Mouse (Mus musculus) limb, embryonic 12.5 days (tissue): Measurements from ENCODE around the gene Zfp518b. TPM values are rescaled to one million over a fixed set of nuclear protein-coding genes. Genes with fewer than 3 reads are reported as not detected.
A peak's percentile ranks its signal among the peaks of the same experiment; 100 is the strongest.

Source experiments
- ATAC-seq: fragments of 200-750 bp; cut with Nextera tagmentation; 2 replicates; pipeline ENCODE4 v1.8.0; 2017; ENCODE audit warnings: low read depth, moderate TSS enrichment; ENCODE audit not compliant: insufficient number of reproducible peaks, insufficient read depth, low FRiP score, low TSS enrichment
- H3K27ac ChIP-seq: fragments of 300-500 bp; sonication (generic); 2 replicates; pipeline ENCODE4 v1.5.1; 2016; ENCODE audit warnings: mild to moderate bottlenecking, moderate library complexity
- H3K27me3 ChIP-seq: fragments of 300-500 bp; sonication (generic); 2 replicates; pipeline ENCODE4 v1.6.1; 2016; ENCODE audit warnings: mild to moderate bottlenecking, moderate library complexity
- H3K36me3 ChIP-seq: fragments of 300-500 bp; sonication (generic); 2 replicates; pipeline ENCODE4 v1.6.1; 2016; ENCODE audit warnings: mild to moderate bottlenecking, moderate library complexity
- H3K4me1 ChIP-seq: fragments of 300-500 bp; sonication (generic); replicated peaks from 2 replicates; pipeline ENCODE4 v1.6.1; 2016
- H3K4me2 ChIP-seq: fragments of 300-500 bp; sonication (generic); 2 replicates; pipeline ENCODE4 v1.6.1; 2016; ENCODE audit warnings: mild to moderate bottlenecking, moderate library complexity
- H3K4me3 ChIP-seq: fragments of 300-500 bp; sonication (generic); replicated peaks from 2 replicates; pipeline ENCODE4 v1.5.1; 2016; ENCODE audit warnings: mild to moderate bottlenecking
- H3K9ac ChIP-seq: fragments of 300-500 bp; sonication (generic); replicated peaks from 2 replicates; pipeline ENCODE4 v1.6.1; 2016; ENCODE audit warnings: mild to moderate bottlenecking, moderate library complexity
- H3K9me3 ChIP-seq: fragments of 300-500 bp; sonication (generic); 2 replicates; pipeline ENCODE4 v1.6.1; 2016; ENCODE audit warnings: mild to moderate bottlenecking, moderate library complexity
- WGBS: fragments of 180-500 bp; shearing (Covaris S2); methylation state at CpG from one replicate; pipeline ENCODE4 v1.1.7; 2016; 5-methylcytosine and 5-hydroxymethylcytosine counted together
- polyA plus RNA-seq: library from polyadenylated mRNA; unstranded; fragments of >200 nt; fragmentation: Nextera tagmentation; extraction: Ambion mirVana; gene quantifications from 2 replicates; pipeline ENCODE4 v1.2.1, GENCODE M21; 2016

The Zfp518b gene
- polyA plus RNA-seq, 1 experiment from 2014 or later: 35.0 TPM

GRCm38 (mm10) chr5:38632463-38633449 is 51.9 kb downstream of the Zfp518b start:
- no peaks in the 10 kb centered on the region for H3K9me3 ChIP-seq
- no peaks in the 10 kb centered on the region for H3K36me3 ChIP-seq
- no peak overlapping the region for H3K4me3 ChIP-seq
- H3K9ac ChIP-seq: no peak overlapping the region
- H3K27me3 ChIP-seq: no peaks in the 10 kb centered on the region
- WGBS: 61% methylated on average over 13 of the region's 13 CpGs
- H3K4me2 ChIP-seq: no peak overlapping the region
- no peak overlapping the region for H3K27ac ChIP-seq
- ATAC-seq: no peak
- peaks cover 23% of the 10 kb centered on the region for H3K4me1 ChIP-seq

DNA sequence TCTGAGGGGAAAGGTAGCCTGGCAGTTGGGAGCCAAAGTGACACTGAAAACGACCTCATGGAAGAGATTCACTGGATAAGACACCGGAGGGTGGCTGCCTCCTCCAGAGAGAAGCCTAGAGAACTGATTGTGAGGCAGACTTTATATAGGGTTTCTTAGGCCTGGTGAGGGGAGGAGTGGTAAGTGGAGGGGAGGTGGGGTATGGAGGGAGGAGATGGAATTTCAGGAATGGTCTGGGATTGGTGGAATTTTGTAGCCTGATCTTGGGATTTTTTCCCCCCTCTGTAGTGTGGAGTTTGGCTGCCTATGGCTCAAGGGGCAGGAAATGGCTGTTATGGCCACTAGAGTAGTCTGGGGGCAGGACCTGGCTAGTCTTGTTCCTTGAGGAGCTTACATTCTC is 56.6 kb downstream of the Zfp518b start:
- no peak; the same call in 1 of the 2 replicates for ATAC-seq
- Histone ChIP-seq H3K9ac (no peak overlapping the region), H3K9me3 (peaks cover 5% of the 10 kb centered on the region; the same call in 1 of the 2 replicates), H3K4me2 (no peak overlapping the region), H3K27me3 (no peaks in the 10 kb centered on the region), H3K27ac (peak overlapping the region; percentile 30; the same call in 1 of the 2 replicates), H3K4me3 (no peak overlapping the region), H3K4me1 (peaks cover 13% of the 10 kb centered on the region), H3K36me3 (no peaks in the 10 kb centered on the region)
- 58% methylated on average over 2 of the region's 2 CpGs for WGBS

- 27% methylated on average over 3 of the region's 3 CpGs for WGBS
- Histone ChIP-seq H3K36me3 (no peaks in the 10 kb centered on the region), H3K9me3 (peaks cover 5% of the 10 kb centered on the region; the same call in 1 of the 2 replicates), H3K4me1 (peaks cover 11% of the 10 kb centered on the region), H3K4me3 (no peak overlapping the region), H3K27ac (no peak overlapping the region), H3K9ac (no peak overlapping the region), H3K27me3 (no peaks in the 10 kb centered on the region), H3K4me2 (no peak overlapping the region)
- peak; percentile 66; the same call in 1 of the 2 replicates for ATAC-seq
Measured at GRCm38 (mm10) chr5:38626883-38627282, 57.7 kb downstream of the Zfp518b start.

DNA sequence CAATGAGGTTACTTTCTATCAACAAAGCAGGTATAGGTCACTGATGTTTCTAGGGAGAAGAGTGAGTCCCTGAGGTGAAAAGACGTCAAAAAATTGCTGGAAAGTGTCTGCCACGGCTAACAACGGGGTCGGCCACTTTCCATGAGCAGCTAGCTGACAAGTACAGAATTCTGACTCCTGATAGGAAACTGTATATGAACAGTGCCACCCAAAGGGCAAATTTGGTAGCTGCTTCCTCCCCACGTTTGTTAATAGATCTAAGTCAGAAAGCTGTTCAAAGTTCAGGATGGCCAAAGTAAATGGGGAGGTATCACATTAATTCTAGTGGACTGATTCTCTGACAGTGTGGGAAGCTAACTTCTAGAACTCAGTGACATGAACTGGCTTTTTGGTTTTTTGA is 63.8 kb downstream of the Zfp518b start:
- Histone ChIP-seq H3K9ac (no peak overlapping the region), H3K4me3 (no peak overlapping the region), H3K27me3 (no peaks in the 10 kb centered on the region), H3K36me3 (no peaks in the 10 kb centered on the region), H3K4me1 (peaks cover 17% of the 10 kb centered on the region), H3K27ac (no peak overlapping the region), H3K9me3 (peaks cover 5% of the 10 kb centered on the region; the same call in 1 of the 2 replicates), H3K4me2 (no peak overlapping the region)
- no peak for ATAC-seq
- 33% methylated on average over 5 of the region's 5 CpGs for WGBS

DNA sequence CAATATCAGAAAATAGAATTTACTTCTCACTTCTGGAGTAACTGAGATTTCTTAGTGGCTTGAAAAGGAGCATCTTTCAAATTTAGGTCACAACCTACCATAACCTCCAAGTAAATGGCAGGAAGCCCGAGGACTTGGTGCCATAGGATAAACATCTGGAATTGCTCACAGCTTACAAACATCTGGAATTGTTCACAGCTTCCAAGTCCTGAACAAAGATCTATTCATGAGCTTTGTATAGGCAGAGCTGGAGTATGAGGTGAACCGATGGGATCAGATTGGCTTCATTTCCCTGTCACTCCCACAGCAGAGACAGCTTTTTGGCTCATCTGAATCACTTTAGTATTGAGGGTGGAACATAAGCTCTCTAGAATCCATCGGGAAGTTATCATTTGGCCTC is 65.7 kb downstream of the Zfp518b start:
- Histone ChIP-seq H3K36me3 (no peaks in the 10 kb centered on the region), H3K4me2 (no peak overlapping the region), H3K9me3 (no peaks in the 10 kb centered on the region), H3K27me3 (no peaks in the 10 kb centered on the region), H3K9ac (no peak overlapping the region), H3K4me1 (peaks cover 17% of the 10 kb centered on the region), H3K4me3 (no peak overlapping the region), H3K27ac (0 out of 2 replicates have a peak overlapping the region, but pooled peaks have one; percentile 56)
- WGBS: 16% methylated on average over 3 of the region's 3 CpGs
- ATAC-seq: peak; percentile 68; the same call in 1 of the 2 replicates

Other genes with a start within 250 kb of the Zfp518b start
- 0.36 and 0.69 TPM in 2 replicates for gene Slc2a9, start 181.7 kb downstream of the Zfp518b start, polyA plus RNA-seq
- 188 and 191 TPM in 2 replicates for gene Wdr1, start 121.6 kb downstream of the Zfp518b start, polyA plus RNA-seq
- gene Clnk, start 192.0 kb upstream of the Zfp518b start, polyA plus RNA-seq: not detected in 2 replicates